Mouse (Mus musculus): ENCODE measurements at regions not wholly inside any gene's neighbourhood (a gene's known extent, or its start where the extent isn't known, plus 50 kb on each side); places are given as distances from the start of the nearest gene placed in this dataset.

GRCm38 (mm10) chr13:107493765-107494164 lies 471.8 kb upstream of the Kif2a start:
- DNase-seq (ENCODE audit: low read depth, low spot score) = peak; percentile 86

GRCm38 (mm10) chr13:107492448-107492847 lies 470.5 kb upstream of the Kif2a start:
- no peak for DNase-seq (ENCODE audit: low read depth, low spot score)

- DNase-seq (ENCODE audit: low read depth, low spot score) = no peak
Measured at GRCm38 (mm10) chr13:107491423-107491822, 469.5 kb upstream of the Kif2a start.

GRCm38 (mm10) chr13:107485400-107486017 lies 463.6 kb upstream of the Kif2a start:
- no peak for DNase-seq (ENCODE audit: low read depth, low spot score)

- DNase-seq (ENCODE audit: low read depth, low spot score) = no peak
Measured at GRCm38 (mm10) chr13:107484630-107484998, 462.7 kb upstream of the Kif2a start.

- DNase-seq (ENCODE audit: low read depth, low spot score) = no peak
Measured at GRCm38 (mm10) chr13:107483967-107484629, 462.2 kb upstream of the Kif2a start.

- DNase-seq (ENCODE audit: low read depth, low spot score) = no peak
Measured at GRCm38 (mm10) chr13:107475166-107475565, 453.2 kb upstream of the Kif2a start.

GRCm38 (mm10) chr13:107469491-107470276 lies 447.8 kb upstream of the Kif2a start:
- no peak for DNase-seq (ENCODE audit: low read depth, low spot score)

- DNase-seq (ENCODE audit: low read depth, low spot score) = no peak
Measured at GRCm38 (mm10) chr13:107462791-107463190, 440.9 kb upstream of the Kif2a start.

GRCm38 (mm10) chr13:107461048-107461912 lies 439.4 kb upstream of the Kif2a start:
- DNase-seq (ENCODE audit: low read depth, low spot score) = peak; percentile 69

GRCm38 (mm10) chr13:107458730-107459129 lies 436.8 kb upstream of the Kif2a start:
- no peak for DNase-seq (ENCODE audit: low read depth, low spot score)

GRCm38 (mm10) chr13:107457270-107457669 lies 435.3 kb upstream of the Kif2a start:
- no peak for DNase-seq (ENCODE audit: low read depth, low spot score)

- no peak for DNase-seq (ENCODE audit: low read depth, low spot score)
Measured at GRCm38 (mm10) chr13:107456394-107456793, 434.5 kb upstream of the Kif2a start.

GRCm38 (mm10) chr13:107449598-107450179 lies 427.8 kb upstream of the Kif2a start:
- peak; percentile 56 for DNase-seq (ENCODE audit: low read depth, low spot score)

- DNase-seq (ENCODE audit: low read depth, low spot score) = no peak
Measured at GRCm38 (mm10) chr13:107447813-107448212, 425.9 kb upstream of the Kif2a start.

- no peak for DNase-seq (ENCODE audit: low read depth, low spot score)
Measured at GRCm38 (mm10) chr13:107419363-107420155, 397.6 kb upstream of the Kif2a start.

GRCm38 (mm10) chr13:107410267-107410666 lies 388.3 kb upstream of the Kif2a start:
- DNase-seq (ENCODE audit: low read depth, low spot score) = no peak

- DNase-seq (ENCODE audit: low read depth, low spot score) = no peak
Measured at GRCm38 (mm10) chr13:107407674-107408026, 385.7 kb upstream of the Kif2a start.

GRCm38 (mm10) chr13:107406977-107407673 lies 385.2 kb upstream of the Kif2a start:
- DNase-seq (ENCODE audit: low read depth, low spot score) = peak; percentile 19
